Mouse (Mus musculus) liver, postnatal 0 days (tissue): ENCODE measurements around the gene Gpr155. TPM values are rescaled to one million over a fixed set of nuclear protein-coding genes. Genes with fewer than 3 reads are reported as not detected.

Experiments used
- ATAC-seq: fragments of 200-750 bp; cut with Nextera tagmentation; 2 replicates; pipeline ENCODE4 v1.8.0; 2017; ENCODE audit warnings: mild to moderate bottlenecking, moderate library complexity
- DNase-seq: peaks from one replicate; pipeline ENCODE4 v3.0.0-alpha.2; 2016
- H3K27ac ChIP-seq: fragments of 300-500 bp; sonication (generic); 2 replicates; pipeline ENCODE4 v1.5.1; 2014; ENCODE audit warnings: antibody characterized with exemption, moderate library complexity, mild to moderate bottlenecking, low read depth
- H3K27me3 ChIP-seq: fragments of 300-500 bp; sonication (generic); 2 replicates; pipeline ENCODE4 v1.6.1; 2014; ENCODE audit warnings: low read length, control low read depth, mixed read lengths; ENCODE audit not compliant: insufficient read depth
- H3K36me3 ChIP-seq: fragments of 300-500 bp; sonication (generic); replicated peaks from 2 replicates; pipeline ENCODE4 v1.6.1; 2014; ENCODE audit warnings: mild to moderate bottlenecking, control low read depth, low read length, moderate library complexity, mixed read lengths; ENCODE audit not compliant: insufficient read depth
- H3K4me1 ChIP-seq: fragments of 300-500 bp; sonication (generic); 2 replicates; pipeline ENCODE4 v1.6.1; 2014; ENCODE audit warnings: antibody characterized with exemption, mild to moderate bottlenecking, control low read depth; ENCODE audit not compliant: insufficient read depth
- H3K4me2 ChIP-seq: fragments of 300-500 bp; sonication (generic); 2 replicates; pipeline ENCODE4 v1.6.1; 2014; ENCODE audit warnings: low read depth, mild to moderate bottlenecking, low read length, moderate library complexity, mixed read lengths
- H3K4me3 ChIP-seq: fragments of 300-500 bp; sonication (generic); 2 replicates; pipeline ENCODE4 v1.5.1; 2014; ENCODE audit warnings: low read depth, low read length
- H3K9ac ChIP-seq: fragments of 300-500 bp; sonication (generic); replicated peaks from 2 replicates; pipeline ENCODE4 v1.6.1; 2014; ENCODE audit warnings: mild to moderate bottlenecking, moderate library complexity
- H3K9me3 ChIP-seq: fragments of 300-500 bp; sonication (generic); 2 replicates; pipeline ENCODE4 v1.6.1; 2016; ENCODE audit warnings: mild to moderate bottlenecking, control low read depth, low read length, mixed read lengths
- CTCF ChIP-seq: sonication (generic); IDR thresholded peaks from 2 replicates; pipeline ENCODE4 v1.5.1; 2016; ENCODE audit warnings: antibody characterized with exemption, low read depth
- EP300 ChIP-seq: IDR thresholded peaks from 2 replicates; pipeline ENCODE4 v1.6.1; 2016; ENCODE audit warnings: antibody characterized with exemption, low read depth, mild to moderate bottlenecking
- WGBS: fragments of 180-500 bp; shearing (Covaris S2); extraction: QIAGEN DNeasy Blood & Tissue Kit; methylation state at CpG from one replicate; pipeline ENCODE4 v1.1.7; 2014; ENCODE audit not compliant: insufficient replicate concordance; 5-methylcytosine and 5-hydroxymethylcytosine counted together
- polyA plus RNA-seq: library from polyadenylated mRNA; unstranded; fragments of >200 nt; fragmentation: Nextera tagmentation; extraction: Ambion mirVana; gene quantifications from 2 replicates; pipeline ENCODE4 v1.2.1, GENCODE M21; 2015

The Gpr155 gene
- polyA plus RNA-seq, 1 experiment from 2014 or later = 3.4 TPM

GRCm38 (mm10) chr2:73319218-73319617 is 67.2 kb downstream of the Gpr155 start:
- DNase-seq = no peak
- ATAC-seq = no peak
- Histone ChIP-seq H3K27ac (no peak overlapping the region), H3K4me1 (0 out of 2 replicates have a peak, but pooled peaks cover 2% of the 10 kb centered on the region), H3K36me3 (peaks cover 37% of the 10 kb centered on the region), H3K9me3 (no peaks in the 10 kb centered on the region), H3K27me3 (no peaks in the 10 kb centered on the region), H3K9ac (no peak overlapping the region), H3K4me3 (no peak overlapping the region), H3K4me2 (no peak overlapping the region)
- TF ChIP-seq EP300 = no peak
- TF ChIP-seq CTCF = no peak
- 70% methylated on average over 5 of the region's 5 CpGs for WGBS

- Histone ChIP-seq H3K4me1 (0 out of 2 replicates have a peak, but pooled peaks cover 5% of the 10 kb centered on the region), H3K9me3 (no peaks in the 10 kb centered on the region), H3K36me3 (peaks cover 32% of the 10 kb centered on the region), H3K4me2 (no peak overlapping the region), H3K27ac (no peak overlapping the region), H3K9ac (no peak overlapping the region), H3K27me3 (no peaks in the 10 kb centered on the region), H3K4me3 (no peak overlapping the region)
- ATAC-seq (no peak), DNase-seq (no peak)
- no peak for TF ChIP-seq EP300
- no peak for TF ChIP-seq CTCF
- WGBS = 89% methylated on average over 9 of the region's 9 CpGs
These were observed 68.9 kb downstream of the Gpr155 start for GRCm38 (mm10) chr2:73317426-73317825.

- no peak for TF ChIP-seq EP300
- no peak for TF ChIP-seq CTCF
- peak overlapping the region; percentile 72 for H3K4me2 ChIP-seq
- no peak overlapping the region for H3K9ac ChIP-seq
- H3K9me3 ChIP-seq = no peaks in the 10 kb centered on the region
- ATAC-seq (no peak), DNase-seq (no peak)
- H3K27ac ChIP-seq = peak overlapping the region; percentile 93; the same call in 1 of the 2 replicates
- H3K4me1 ChIP-seq = peaks cover 13% of the 10 kb centered on the region; the same call in 1 of the 2 replicates
- H3K27me3 ChIP-seq = no peaks in the 10 kb centered on the region
- peaks cover 30% of the 10 kb centered on the region for H3K36me3 ChIP-seq
- H3K4me3 ChIP-seq = peak overlapping the region; percentile 78; the same call in 1 of the 2 replicates
- 82% methylated on average over 3 of the region's 3 CpGs for WGBS
These were observed 72.1 kb downstream of the Gpr155 start for GRCm38 (mm10) chr2:73314311-73314710.

GRCm38 (mm10) chr2:73313117-73313501 is 73.3 kb downstream of the Gpr155 start:
- H3K4me3 ChIP-seq = peak overlapping the region; percentile 78
- H3K27ac ChIP-seq = peak overlapping the region; percentile 93
- H3K4me2 ChIP-seq = peak overlapping the region; percentile 72
- no peak for TF ChIP-seq CTCF
- TF ChIP-seq EP300 = peak; percentile 26; the same call in 1 of the 2 replicates
- peak overlapping the region; percentile 69 for H3K9ac ChIP-seq
- no peaks in the 10 kb centered on the region for H3K27me3 ChIP-seq
- no peaks in the 10 kb centered on the region for H3K9me3 ChIP-seq
- H3K36me3 ChIP-seq = peaks cover 31% of the 10 kb centered on the region
- DNase-seq (peak; percentile 61), ATAC-seq (peak; percentile 55)
- peaks cover 13% of the 10 kb centered on the region; the same call in 1 of the 2 replicates for H3K4me1 ChIP-seq
- WGBS = 16% methylated on average over 14 of the region's 14 CpGs

DNA sequence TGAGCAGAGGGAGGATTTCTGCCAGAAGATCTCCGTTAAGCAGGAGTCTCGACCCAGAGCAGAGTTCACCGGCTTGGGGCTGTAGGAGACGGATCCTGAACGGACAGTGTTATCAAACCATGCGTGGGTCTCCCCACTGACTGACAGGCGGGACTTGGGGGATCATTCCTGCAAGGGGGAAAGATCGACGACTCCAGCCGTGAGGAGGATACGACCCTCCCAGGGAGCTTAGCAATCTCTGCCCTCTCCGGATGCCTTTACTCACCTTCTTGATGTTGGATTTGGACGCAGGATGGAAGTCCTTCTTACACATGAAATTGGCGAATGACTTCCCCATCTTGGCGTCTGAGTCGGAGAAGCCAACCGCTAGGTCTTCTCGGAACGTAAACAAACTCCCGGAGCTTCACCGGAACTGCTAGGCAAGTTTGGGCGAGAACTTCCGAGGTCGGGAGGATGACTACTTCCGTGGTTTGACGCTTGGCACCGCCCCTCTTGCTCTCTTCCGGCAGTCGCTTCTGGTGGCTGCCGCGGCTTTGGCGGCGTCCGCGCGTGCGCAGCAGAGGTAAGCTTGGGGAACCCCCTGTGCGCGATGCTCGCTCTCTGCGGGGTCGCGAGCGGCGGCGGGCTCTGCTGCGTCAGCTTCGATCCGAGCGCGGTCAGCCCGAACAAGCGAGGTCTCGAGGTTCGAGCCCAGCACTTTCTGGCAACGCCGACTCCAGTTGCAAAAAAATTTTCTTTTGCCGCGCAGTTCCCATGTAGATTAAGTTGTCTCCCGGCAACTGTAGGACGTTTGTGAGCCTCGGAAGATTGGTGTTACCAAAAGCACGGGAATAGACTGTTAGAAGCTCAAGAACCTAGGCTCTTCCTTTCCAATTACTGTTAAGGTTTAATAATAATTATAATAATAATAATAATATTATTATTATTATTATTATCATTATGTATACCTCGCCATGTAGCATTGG is 73.9 kb downstream of the Gpr155 start, which contains the start of the genes Scrn3 and Cir1:
Gene Scrn3 (plus strand): TSS at position 450 of the 965 bp plus-strand sequence.
Gene Cir1 (minus strand): TSS at position 550 of the 965 bp plus-strand sequence.
- Histone ChIP-seq H3K9ac (peak within 1 kb of the TSS; percentile 81), H3K4me1 (peaks cover 13% of the 10 kb centered on the region; the same call in 1 of the 2 replicates), H3K4me3 (peak within 1 kb of the TSS; percentile 78), H3K36me3 (peaks cover 32% of the 10 kb centered on the region), H3K27ac (peak within 1 kb of the TSS; percentile 93), H3K27me3 (no peaks in the 10 kb centered on the region), H3K4me2 (peak within 1 kb of the TSS; percentile 72), H3K9me3 (no peaks in the 10 kb centered on the region)
- no peak for TF ChIP-seq EP300
- TF ChIP-seq CTCF = no peak
- peak; percentile 96 for DNase-seq
- under 1% methylated on average over 64 of the region's 64 CpGs for WGBS
- peak; percentile 95 for ATAC-seq

GRCm38 (mm10) chr2:73306006-73306405 is 80.4 kb downstream of the Gpr155 start:
- peaks cover 16% of the 10 kb centered on the region; the same call in 1 of the 2 replicates for H3K4me1 ChIP-seq
- no peak overlapping the region for H3K27ac ChIP-seq
- WGBS = 93% methylated on average over 7 of the region's 7 CpGs
- H3K4me3 ChIP-seq = no peak overlapping the region
- no peak for DNase-seq
- no peaks in the 10 kb centered on the region for H3K9me3 ChIP-seq
- no peaks in the 10 kb centered on the region for H3K27me3 ChIP-seq
- no peak for ATAC-seq
- H3K36me3 ChIP-seq = peaks cover 77% of the 10 kb centered on the region
- no peak overlapping the region for H3K9ac ChIP-seq
- no peak overlapping the region for H3K4me2 ChIP-seq
- TF ChIP-seq CTCF (no peak), EP300 (no peak)
